Mouse (Mus musculus): ENCODE measurements around the gene Nfib. TPM values are rescaled to one million over a fixed set of nuclear protein-coding genes. Genes with fewer than 3 reads are reported as not detected.
A peak's percentile ranks its signal among the peaks of the same experiment; 100 is the strongest.

Gene Nfib
- polyA plus RNA-seq, 1 experiment from 2014 or later: 13.3 TPM

DNA sequence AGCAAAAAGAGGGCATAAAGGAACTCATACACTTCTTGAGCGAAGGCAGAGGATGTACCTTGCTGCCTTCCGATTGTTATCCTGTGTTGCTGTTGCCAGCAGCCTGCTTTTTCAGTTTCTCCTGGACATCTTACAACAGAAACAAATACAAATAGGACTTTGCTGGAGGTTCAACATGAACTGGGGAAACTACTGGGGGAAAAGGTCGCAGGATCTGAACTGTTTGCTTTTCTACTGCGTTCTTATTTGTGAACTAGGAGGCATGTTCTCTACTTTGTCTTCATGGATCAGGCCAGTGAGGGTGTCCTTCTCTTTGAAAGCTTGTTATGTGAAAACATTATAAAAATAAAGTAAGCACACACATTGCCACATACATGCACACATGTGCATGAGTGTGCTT is 252.6 kb downstream of the Nfib start:
- peaks cover 14% of the 10 kb centered on the region for H3K4me1 ChIP-seq (replicated peaks; ENCODE audit: insufficient read depth, low read length)
- no peak for DNase-seq (ENCODE audit: low spot score)
- WGBS: 86% methylated on average over 4 of the region's 4 CpGs
- no peaks in the 10 kb centered on the region for H3K9me3 ChIP-seq (replicated peaks; ENCODE audit: low read length)
- no peaks in the 10 kb centered on the region for H3K36me3 ChIP-seq (ENCODE audit: insufficient read depth, low read length)
- TF ChIP-seq CTCF (IDR thresholded peaks at IDR 0.05; ENCODE audit: low read depth): no peak
- H3K27me3 ChIP-seq (ENCODE audit: insufficient read depth, low read length): no peaks in the 10 kb centered on the region
- no peak overlapping the region for H3K4me3 ChIP-seq (replicated peaks; ENCODE audit: low read depth, low read length)
- H3K9ac ChIP-seq (ENCODE audit: low read depth, low read length): no peak overlapping the region
- no peak for ATAC-seq (replicated peaks; ENCODE audit: low FRiP score, low read depth)
- H3K4me2 ChIP-seq (ENCODE audit: low read length): no peak overlapping the region
- H3K27ac ChIP-seq: no peak overlapping the region

DNA sequence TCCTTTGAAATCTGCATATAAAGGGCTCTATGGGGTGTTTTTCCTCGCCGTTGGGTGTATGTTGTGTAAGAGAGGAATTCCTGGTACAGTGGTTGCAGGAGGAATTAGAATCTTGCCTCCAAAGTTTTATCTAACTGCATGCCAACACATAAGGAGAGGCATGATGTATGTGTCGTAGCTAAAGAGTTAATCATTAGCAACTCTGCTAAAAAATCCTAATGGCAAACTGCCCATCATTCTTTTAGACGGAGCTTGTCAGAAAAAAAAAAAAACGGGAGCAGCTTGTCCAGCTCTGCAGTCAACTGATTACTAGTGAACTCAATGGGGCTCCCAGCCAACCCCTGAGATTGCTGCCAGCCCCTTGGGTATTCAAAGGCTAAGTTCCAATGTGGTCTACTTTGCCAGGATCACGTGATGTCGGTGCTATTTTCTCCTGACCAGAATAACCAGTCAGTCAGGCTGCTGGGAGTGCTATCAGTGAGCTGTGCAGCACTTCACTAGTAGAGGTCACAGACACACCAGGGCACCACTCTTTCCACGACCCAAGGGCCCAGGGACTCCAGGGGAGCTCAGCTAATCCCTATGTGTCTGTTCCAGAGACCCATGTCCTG is 258.4 kb downstream of the Nfib start:
- H3K27me3 ChIP-seq (ENCODE audit: insufficient read depth, low read length): no peaks in the 10 kb centered on the region
- DNase-seq (ENCODE audit: low spot score): peak; percentile 61
- no peak overlapping the region for H3K4me3 ChIP-seq (replicated peaks; ENCODE audit: low read depth, low read length)
- no peaks in the 10 kb centered on the region for H3K36me3 ChIP-seq (ENCODE audit: insufficient read depth, low read length)
- no peaks in the 10 kb centered on the region for H3K9me3 ChIP-seq (replicated peaks; ENCODE audit: low read length)
- TF ChIP-seq CTCF (IDR thresholded peaks at IDR 0.05; ENCODE audit: low read depth): no peak
- ATAC-seq (replicated peaks; ENCODE audit: low FRiP score, low read depth): peak; percentile 65; the same call in 1 of the 2 replicates
- 20% methylated on average over 8 of the region's 8 CpGs for WGBS
- peak overlapping the region; percentile 76 for H3K27ac ChIP-seq
- H3K4me1 ChIP-seq (replicated peaks; ENCODE audit: insufficient read depth, low read length): no peaks in the 10 kb centered on the region
- H3K9ac ChIP-seq (ENCODE audit: low read depth, low read length): no peak overlapping the region
- H3K4me2 ChIP-seq (ENCODE audit: low read length): no peak overlapping the region; the same call in 1 of the 2 replicates

DNA sequence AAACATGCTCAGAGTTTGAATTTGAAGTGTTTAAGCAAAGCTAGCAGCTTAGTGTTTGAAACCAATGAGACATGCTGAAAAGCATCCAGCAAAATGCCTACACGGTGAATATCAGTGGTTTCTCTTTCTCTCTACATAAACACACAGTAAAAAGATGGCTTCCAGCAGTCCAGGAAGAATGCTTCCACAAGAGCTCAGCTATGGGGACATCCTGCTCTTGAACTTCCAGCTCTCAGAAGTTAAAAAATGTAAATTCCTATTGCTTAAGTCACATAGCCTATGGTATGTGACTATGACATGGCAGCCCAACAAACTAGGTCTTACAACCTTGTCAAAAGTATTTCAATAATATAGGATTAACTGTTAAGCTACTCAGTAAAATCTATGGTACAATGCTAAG is 261.5 kb downstream of the Nfib start:
- no peak for DNase-seq (ENCODE audit: low spot score)

DNA sequence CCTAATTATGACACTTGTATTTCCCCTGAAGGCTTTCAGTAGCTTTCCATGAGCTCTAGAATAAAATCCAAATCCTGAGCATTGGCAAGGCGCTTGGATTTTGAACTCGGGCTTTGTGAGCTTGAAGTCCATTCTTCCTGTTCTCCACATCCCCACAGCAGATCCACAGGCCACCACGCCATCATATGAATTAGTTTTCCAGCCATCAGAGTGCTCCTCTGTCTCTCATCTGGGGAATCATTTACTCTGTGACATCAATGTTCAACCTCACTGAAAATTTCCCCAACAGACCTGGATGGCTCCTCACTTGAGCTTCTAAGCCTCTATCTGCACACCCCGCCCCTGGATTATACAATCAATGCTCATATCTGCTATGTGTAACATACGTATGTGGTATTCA is 262.1 kb downstream of the Nfib start:
- no peaks in the 10 kb centered on the region for H3K9me3 ChIP-seq (replicated peaks; ENCODE audit: low read length)
- H3K4me3 ChIP-seq (replicated peaks; ENCODE audit: low read depth, low read length): no peak overlapping the region
- H3K27me3 ChIP-seq (ENCODE audit: insufficient read depth, low read length): no peaks in the 10 kb centered on the region
- DNase-seq (ENCODE audit: low spot score) (no peak), ATAC-seq (replicated peaks; ENCODE audit: low FRiP score, low read depth) (no peak)
- H3K36me3 ChIP-seq (ENCODE audit: insufficient read depth, low read length): no peaks in the 10 kb centered on the region
- no peak overlapping the region for H3K27ac ChIP-seq
- no peak overlapping the region for H3K4me2 ChIP-seq (ENCODE audit: low read length)
- 79% methylated on average over 5 of the region's 5 CpGs for WGBS
- peaks cover 4% of the 10 kb centered on the region; the same call in 1 of the 2 replicates for H3K4me1 ChIP-seq (replicated peaks; ENCODE audit: insufficient read depth, low read length)
- no peak for TF ChIP-seq CTCF (IDR thresholded peaks at IDR 0.05; ENCODE audit: low read depth)
- H3K9ac ChIP-seq (ENCODE audit: low read depth, low read length): no peak overlapping the region

More for the DNA sequence above, 261.5 kb downstream of the Nfib start:
- peaks cover 4% of the 10 kb centered on the region; the same call in 1 of the 2 replicates for H3K4me1 ChIP-seq (replicated peaks; ENCODE audit: insufficient read depth, low read length)
- H3K4me3 ChIP-seq (replicated peaks; ENCODE audit: low read depth, low read length): no peak overlapping the region
- WGBS: 69% methylated on average over 1 of the region's 1 CpGs
- no peaks in the 10 kb centered on the region for H3K9me3 ChIP-seq (replicated peaks; ENCODE audit: low read length)
- no peak for TF ChIP-seq CTCF (IDR thresholded peaks at IDR 0.05; ENCODE audit: low read depth)
- no peak overlapping the region for H3K27ac ChIP-seq
- H3K4me2 ChIP-seq (ENCODE audit: low read length): no peak overlapping the region
- no peak for ATAC-seq (replicated peaks; ENCODE audit: low FRiP score, low read depth)
- no peaks in the 10 kb centered on the region for H3K27me3 ChIP-seq (ENCODE audit: insufficient read depth, low read length)
- no peaks in the 10 kb centered on the region for H3K36me3 ChIP-seq (ENCODE audit: insufficient read depth, low read length)
- no peak overlapping the region for H3K9ac ChIP-seq (ENCODE audit: low read depth, low read length)

DNA sequence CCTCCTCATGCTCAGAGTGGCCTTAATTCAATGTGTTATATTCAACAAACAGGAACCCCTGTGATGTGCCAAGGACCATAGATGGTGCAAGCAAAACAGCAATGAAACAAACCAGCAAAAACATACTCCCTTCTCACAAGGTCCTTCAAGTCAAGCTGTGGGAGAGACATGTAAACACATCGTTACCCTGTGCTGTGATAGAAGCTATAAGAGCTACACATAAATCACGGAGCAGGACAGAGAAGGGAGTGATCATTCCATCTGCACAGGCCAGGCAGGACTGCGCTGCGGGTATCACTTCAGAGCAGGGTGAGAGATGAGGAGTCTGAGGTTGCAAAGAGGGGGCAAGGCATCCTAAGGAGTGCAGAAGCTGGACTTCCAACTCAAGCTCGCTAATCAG is 262.5 kb downstream of the Nfib start:
- H3K4me1 ChIP-seq (replicated peaks; ENCODE audit: insufficient read depth, low read length): peaks cover 6% of the 10 kb centered on the region; the same call in 1 of the 2 replicates
- ATAC-seq (replicated peaks; ENCODE audit: low FRiP score, low read depth): peak; percentile 84
- no peaks in the 10 kb centered on the region for H3K27me3 ChIP-seq (ENCODE audit: insufficient read depth, low read length)

DNA sequence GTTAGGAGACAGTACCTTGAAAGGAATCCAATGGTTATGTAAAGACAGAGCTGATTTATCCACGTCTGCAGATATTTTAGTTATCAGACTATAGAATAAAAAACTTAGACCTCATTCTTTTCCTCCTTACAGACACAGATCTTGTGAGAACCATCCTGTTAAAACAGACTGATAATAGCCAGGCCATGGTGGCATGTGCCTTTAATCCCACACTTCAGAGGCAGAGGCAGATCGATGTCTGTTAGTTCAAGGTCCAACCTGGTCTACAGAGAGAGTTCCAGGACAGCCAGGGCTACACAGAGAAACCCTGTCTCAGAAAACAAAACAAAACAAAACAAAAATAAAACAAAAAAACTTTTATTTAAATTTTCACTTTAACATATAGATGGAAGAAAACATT is 264.9 kb downstream of the Nfib start:
- WGBS: 77% methylated on average over 2 of the region's 2 CpGs
- H3K36me3 ChIP-seq (ENCODE audit: insufficient read depth, low read length): no peaks in the 10 kb centered on the region
- no peak for ATAC-seq (replicated peaks; ENCODE audit: low FRiP score, low read depth)
- peaks cover 7% of the 10 kb centered on the region; the same call in 1 of the 2 replicates for H3K4me1 ChIP-seq (replicated peaks; ENCODE audit: insufficient read depth, low read length)
- H3K9me3 ChIP-seq (replicated peaks; ENCODE audit: low read length): no peaks in the 10 kb centered on the region
- DNase-seq (ENCODE audit: low spot score): no peak
- H3K27ac ChIP-seq: no peak overlapping the region
- no peak overlapping the region for H3K4me2 ChIP-seq (ENCODE audit: low read length)
- no peak overlapping the region for H3K9ac ChIP-seq (ENCODE audit: low read depth, low read length)
- no peak for TF ChIP-seq CTCF (IDR thresholded peaks at IDR 0.05; ENCODE audit: low read depth)
- H3K27me3 ChIP-seq (ENCODE audit: insufficient read depth, low read length): no peaks in the 10 kb centered on the region
- no peak overlapping the region for H3K4me3 ChIP-seq (replicated peaks; ENCODE audit: low read depth, low read length)

More for the DNA sequence above, 262.5 kb downstream of the Nfib start:
- peak; percentile 88 for DNase-seq (ENCODE audit: low spot score)
- Histone ChIP-seq H3K9ac (ENCODE audit: low read depth, low read length) (no peak overlapping the region), H3K4me3 (replicated peaks; ENCODE audit: low read depth, low read length) (no peak overlapping the region), H3K27ac (no peak overlapping the region), H3K4me2 (ENCODE audit: low read length) (no peak overlapping the region), H3K36me3 (ENCODE audit: insufficient read depth, low read length) (no peaks in the 10 kb centered on the region), H3K9me3 (replicated peaks; ENCODE audit: low read length) (no peaks in the 10 kb centered on the region)
- 26% methylated on average over 5 of the region's 5 CpGs for WGBS
- TF ChIP-seq CTCF (IDR thresholded peaks at IDR 0.05; ENCODE audit: low read depth): no peak

Data from kidney, postnatal 0 days (tissue).